Mouse (Mus musculus): ENCODE measurements around the gene Cwc22.

Gene Cwc22

GRCm38 (mm10) chr2:77875516-77875915 lies 70.7 kb downstream of the Cwc22 start:
- no peak for DNase-seq (ENCODE audit: low spot score)

- DNase-seq (ENCODE audit: low spot score), result no peak
Observed at GRCm38 (mm10) chr2:77874678-77875077, 71.5 kb downstream of the Cwc22 start.

- no peak for DNase-seq (ENCODE audit: low spot score)
Observed at GRCm38 (mm10) chr2:77873806-77874205, 72.4 kb downstream of the Cwc22 start.

GRCm38 (mm10) chr2:77872676-77873075 lies 73.5 kb downstream of the Cwc22 start:
- no peak for DNase-seq (ENCODE audit: low spot score)

DNA sequence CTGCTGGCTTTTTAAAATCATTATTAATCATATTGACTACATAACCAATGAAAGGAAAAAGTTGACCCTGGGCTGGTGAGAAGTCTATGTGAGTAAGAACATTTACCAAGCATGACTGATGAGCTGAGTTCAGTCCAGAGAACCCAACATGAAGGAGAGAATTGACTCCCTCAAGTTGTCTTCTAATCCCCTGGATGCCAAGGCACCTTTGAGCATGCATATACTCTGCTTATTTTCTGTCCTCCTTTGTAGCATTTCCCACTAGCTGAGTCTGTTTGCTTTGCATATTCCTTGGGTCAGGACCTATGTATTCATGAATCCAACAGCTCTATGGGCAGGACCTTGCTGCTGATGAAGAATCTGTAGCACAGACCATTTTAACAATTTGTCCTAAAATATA lies 75.0 kb downstream of the Cwc22 start:
- DNase-seq (ENCODE audit: low spot score), result no peak

GRCm38 (mm10) chr2:77869729-77870280 lies 76.4 kb downstream of the Cwc22 start:
- DNase-seq (ENCODE audit: low spot score), result no peak

DNA sequence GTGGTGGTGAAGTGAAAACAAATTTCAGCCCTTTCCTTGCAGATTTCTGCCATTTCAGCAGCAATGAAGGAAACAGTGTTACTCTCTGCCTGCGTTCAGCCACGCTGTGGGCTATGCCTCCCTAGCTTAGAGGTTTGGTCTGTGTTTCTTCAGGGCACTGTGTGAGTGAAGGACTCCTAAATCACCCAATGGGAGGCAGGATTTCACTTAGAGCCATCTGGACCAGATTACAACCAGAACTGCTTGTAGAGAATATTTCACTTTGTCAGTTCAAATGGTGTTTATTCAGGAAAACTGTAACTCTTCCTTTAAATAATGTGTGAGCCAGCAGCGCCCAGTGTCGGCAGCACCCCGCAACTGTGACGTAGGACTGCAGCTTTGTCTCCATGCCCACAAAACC lies 82.2 kb downstream of the Cwc22 start:
- DNase-seq (ENCODE audit: low spot score), result no peak

DNA sequence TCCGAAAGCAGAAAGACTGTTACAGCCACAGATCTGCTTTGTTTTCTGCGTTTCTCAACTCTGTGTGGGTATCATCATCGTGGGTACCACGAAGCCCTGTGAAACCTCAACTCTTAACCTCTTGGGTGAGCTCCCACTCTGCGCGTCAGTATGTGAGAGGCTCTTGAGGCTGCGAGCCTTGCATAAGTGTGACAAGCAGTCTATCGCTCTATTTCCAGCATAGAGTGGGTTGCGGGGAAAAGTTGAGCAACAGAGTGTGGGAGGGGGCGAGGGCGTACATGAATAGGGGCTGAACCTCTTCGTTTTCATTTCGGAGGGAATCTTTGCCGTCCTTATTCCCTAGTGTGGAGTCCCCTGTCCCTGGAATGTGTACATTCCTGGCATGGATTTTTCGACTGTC lies 82.7 kb downstream of the Cwc22 start:
- no peak for DNase-seq (ENCODE audit: low spot score)

- DNase-seq (ENCODE audit: low spot score), result no peak
Observed at GRCm38 (mm10) chr2:77841464-77841863, 104.7 kb downstream of the Cwc22 start.

GRCm38 (mm10) chr2:77839587-77839986 lies 106.6 kb downstream of the Cwc22 start:
- no peak for DNase-seq (ENCODE audit: low spot score)

DNA sequence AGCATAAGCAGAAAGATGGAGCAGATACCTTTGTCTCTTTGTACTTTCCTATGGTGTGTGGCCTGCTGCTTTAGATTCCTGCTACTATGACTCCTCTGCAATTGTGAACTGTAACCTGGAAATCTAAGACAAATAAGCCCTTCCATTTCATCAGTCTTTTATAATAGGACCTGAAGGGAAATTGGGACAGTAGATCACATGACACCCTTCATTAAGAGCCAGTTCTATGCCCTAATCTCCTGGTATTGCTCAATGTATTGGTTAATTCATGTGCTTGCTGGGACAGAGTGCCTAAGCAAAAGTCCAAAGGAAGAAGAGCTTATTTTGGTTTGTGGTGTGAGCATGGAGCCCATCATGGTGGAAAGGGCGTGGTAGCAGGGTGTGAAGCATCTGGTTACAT lies 107.5 kb downstream of the Cwc22 start:
- DNase-seq (ENCODE audit: low spot score), result no peak

- DNase-seq (ENCODE audit: low spot score), result no peak
Observed at GRCm38 (mm10) chr2:77835781-77836180, 110.4 kb downstream of the Cwc22 start.
